ENCODE assay signal across 17 mouse cellular contexts in genomic region chr9:70103106-70103505, GRCm38 (mm10). TPM values are rescaled to one million over a fixed set of nuclear protein-coding genes. Genes with fewer than 3 reads are reported as not detected.
DNase-seq lines count a peak whose midpoint lies in the region; ATAC-seq and TF ChIP-seq lines count a peak whose summit lies in the region.
"Had no signal": no experiment of that assay in that cellular context is flagged by ENCODE, and none has a peak within 500 bp of the region (broad histone marks: within the 10 kb centered on the region; RNA-seq: fewer than 3 reads in every experiment).

No protein-coding gene starts in this region.

- WGBS in forebrain, postnatal 0 days: 46% methylated on average over 8 of the region's 8 CpGs
- WGBS in forebrain, embryonic 15.5 days: 47% methylated on average over 8 of the region's 8 CpGs
- 58% methylated on average over 8 of the region's 8 CpGs for WGBS in lung, postnatal 0 days
- WGBS in intestine, embryonic 15.5 days: 55% methylated on average over 8 of the region's 8 CpGs

- no peak overlapping the region for H3K4me3 ChIP-seq in forebrain, postnatal 0 days (ENCODE audit: low read depth, low read length)
- H3K4me3 ChIP-seq in forebrain, embryonic 15.5 days: no peak overlapping the region
- H3K4me3 ChIP-seq in lung, postnatal 0 days (ENCODE audit: low read depth, low read length): no peak overlapping the region
- H3K4me3 ChIP-seq in intestine, embryonic 15.5 days (replicated peaks): no peak overlapping the region
- H3K4me3 ChIP-seq: embryonic facial prominence, embryonic 15.5 days; heart, adult 2 months; limb, embryonic 13.5 days had no signal

- no peaks in the 10 kb centered on the region for H3K27me3 ChIP-seq in forebrain, postnatal 0 days (ENCODE audit: insufficient read depth, low read length)
- H3K27me3 ChIP-seq in forebrain, embryonic 15.5 days: no peaks in the 10 kb centered on the region
- H3K27me3 ChIP-seq in lung, postnatal 0 days (replicated peaks; ENCODE audit: insufficient read depth, low read length): no peaks in the 10 kb centered on the region
- no peaks in the 10 kb centered on the region for H3K27me3 ChIP-seq in intestine, embryonic 15.5 days (replicated peaks)
- H3K27me3 ChIP-seq: embryonic facial prominence, embryonic 15.5 days had no signal

- no peak overlapping the region for H3K4me2 ChIP-seq in forebrain, postnatal 0 days (ENCODE audit: low read depth)
- no peak overlapping the region for H3K4me2 ChIP-seq in forebrain, embryonic 15.5 days (replicated peaks)
- H3K4me2 ChIP-seq in lung, postnatal 0 days (replicated peaks; ENCODE audit: low read depth, low read length): no peak overlapping the region
- no peak overlapping the region for H3K4me2 ChIP-seq in intestine, embryonic 15.5 days (replicated peaks)
- H3K4me2 ChIP-seq: embryonic facial prominence, embryonic 15.5 days; limb, embryonic 13.5 days had no signal

- no peak overlapping the region for H3K27ac ChIP-seq in forebrain, postnatal 0 days (ENCODE audit: low read depth, low read length)
- no peak overlapping the region for H3K27ac ChIP-seq in forebrain, embryonic 15.5 days (replicated peaks)
- H3K27ac ChIP-seq in lung, postnatal 0 days (ENCODE audit: low read length): no peak overlapping the region
- no peak overlapping the region for H3K27ac ChIP-seq in intestine, embryonic 15.5 days
- H3K27ac ChIP-seq: embryonic facial prominence, embryonic 15.5 days; heart, adult 2 months; limb, embryonic 13.5 days had no signal

- H3K4me1 ChIP-seq in forebrain, postnatal 0 days (ENCODE audit: insufficient read depth): no peaks in the 10 kb centered on the region
- no peaks in the 10 kb centered on the region for H3K4me1 ChIP-seq in forebrain, embryonic 15.5 days
- no peaks in the 10 kb centered on the region for H3K4me1 ChIP-seq in lung, postnatal 0 days (ENCODE audit: insufficient read depth, low read depth, low read length)
- H3K4me1 ChIP-seq in intestine, embryonic 15.5 days (replicated peaks): no peaks in the 10 kb centered on the region

- peak; percentile 27 for DNase-seq in forebrain, postnatal 0 days
- no peak for DNase-seq in lung, postnatal 0 days (ENCODE audit: low spot score)
- DNase-seq in lung, postnatal 14 days: no peak
- peak; percentile 65 for DNase-seq in ZHBTc4 (ENCODE audit: low read depth, low spot score)
- no peak for DNase-seq in urinary bladder, adult 18-20 months (ENCODE audit: low spot score in 2 of 2)
- no peak for DNase-seq in cerebellum, postnatal 36 days
- DNase-seq: B cell, adult 2 months; cerebellum, adult 9-11 months; heart, adult 2 months; heart, postnatal 36 days; kidney, adult 8-10 months; lung, postnatal 36 days; thymus, adult 18-20 months had no signal

- TF ChIP-seq CTCF in forebrain, postnatal 0 days (IDR thresholded peaks at IDR 0.05; ENCODE audit: low read depth): peak; percentile 56
- TF ChIP-seq CTCF in lung, postnatal 0 days (IDR thresholded peaks at IDR 0.05): peak; percentile 34; the same call in 1 of the 2 replicates

- no peaks in the 10 kb centered on the region for H3K9me3 ChIP-seq in forebrain, postnatal 0 days (ENCODE audit: low read length)
- no peaks in the 10 kb centered on the region for H3K9me3 ChIP-seq in forebrain, embryonic 15.5 days
- H3K9me3 ChIP-seq in lung, postnatal 0 days (ENCODE audit: low read length): no peaks in the 10 kb centered on the region
- H3K9me3 ChIP-seq in intestine, embryonic 15.5 days: no peaks in the 10 kb centered on the region
- H3K9me3 ChIP-seq: embryonic facial prominence, embryonic 15.5 days; limb, embryonic 13.5 days had no signal

- H3K9ac ChIP-seq in forebrain, postnatal 0 days: no peak overlapping the region
- no peak overlapping the region for H3K9ac ChIP-seq in forebrain, embryonic 15.5 days (replicated peaks)
- H3K9ac ChIP-seq in lung, postnatal 0 days (replicated peaks; ENCODE audit: low read depth): no peak overlapping the region
- no peak overlapping the region for H3K9ac ChIP-seq in intestine, embryonic 15.5 days
- H3K9ac ChIP-seq: embryonic facial prominence, embryonic 15.5 days; limb, embryonic 13.5 days had no signal

- no peak for TF ChIP-seq EP300 in lung, postnatal 0 days (IDR thresholded peaks at IDR 0.05)

- 0 out of 2 replicates have a peak, but pooled peaks have one; percentile 42 for ATAC-seq in forebrain, postnatal 0 days
- ATAC-seq in forebrain, embryonic 15.5 days (replicated peaks): no peak
- ATAC-seq in lung, postnatal 0 days: no peak
- 0 out of 2 replicates have a peak, but pooled peaks have one; percentile 12 for ATAC-seq in intestine, embryonic 15.5 days

- peaks cover 2% of the 10 kb centered on the region; the same call in 1 of the 2 replicates for H3K36me3 ChIP-seq in forebrain, postnatal 0 days (ENCODE audit: insufficient read depth)
- H3K36me3 ChIP-seq in forebrain, embryonic 15.5 days: no peaks in the 10 kb centered on the region
- H3K36me3 ChIP-seq in lung, postnatal 0 days (ENCODE audit: insufficient read depth, low read length): no peaks in the 10 kb centered on the region
- no peaks in the 10 kb centered on the region for H3K36me3 ChIP-seq in intestine, embryonic 15.5 days
- H3K36me3 ChIP-seq: embryonic facial prominence, embryonic 15.5 days; limb, embryonic 13.5 days had no signal

RNA-seq across cellular contexts. Expression of gene Fam81a, which starts 39.3 kb away (rescaled TPM):
- 25.6 and 33.5 TPM in 2 replicates for total RNA-seq in forebrain, postnatal 0 days (2014; rRNA removed)
- 16.4 and 29.4 TPM in 2 replicates for polyA plus RNA-seq in forebrain, postnatal 0 days (2015; fragmentation: Nextera tagmentation; extraction: Ambion mirVana)
- 10.5 TPM in 2 replicates for polyA plus RNA-seq in forebrain, embryonic 15.5 days (2015; fragmentation: Nextera tagmentation; extraction: Ambion mirVana)
- 4.8 and 6.0 TPM in 2 replicates for polyA plus RNA-seq in lung, postnatal 0 days (2015; fragmentation: Nextera tagmentation; extraction: Ambion mirVana)
- 7.1 and 10.9 TPM in 2 replicates for polyA plus RNA-seq in intestine, embryonic 15.5 days (2015; fragmentation: Nextera tagmentation; extraction: Ambion mirVana)

Comparison
In these comparisons a context has a peak if more than half of its experiments do, and no peak if none do; other contexts are left out.
1. ATAC-seq: peak in forebrain, postnatal 0 days (single experiment) and intestine, embryonic 15.5 days (single experiment); none in forebrain, embryonic 15.5 days (single experiment) and lung, postnatal 0 days (single experiment).
2. DNase-seq: peak in forebrain, postnatal 0 days (single experiment) and ZHBTc4 (single experiment); none in lung, postnatal 0 days (single experiment), lung, postnatal 14 days (single experiment), urinary bladder, adult 18-20 months (0 of 2) and cerebellum, postnatal 36 days (0 of 2).